Mouse (Mus musculus) heart, embryonic 10.5 days (tissue): ENCODE measurements at regions not wholly inside any gene's neighbourhood (a gene's known extent, or its start where the extent isn't known, plus 50 kb on each side); places are given as distances from the start of the nearest gene placed in this dataset.
"Not testable (repeated sequence)": the region's sequence is repeated elsewhere in the genome, so short reads cannot be mapped to it uniquely, and the experiment has no call there.

Experiments
- DNase-seq: peaks from one replicate; pipeline ENCODE4 v3.0.0-alpha.2; 2017; ENCODE audit warnings: low spot score
- H3K27ac ChIP-seq: fragments of 300-500 bp; sonication (generic); 2 replicates; pipeline ENCODE4 v1.5.1; 2016; ENCODE audit warnings: mild to moderate bottlenecking
- H3K27me3 ChIP-seq: fragments of 300-500 bp; sonication (generic); 2 replicates; pipeline ENCODE4 v1.6.1; 2016; ENCODE audit warnings: mild to moderate bottlenecking; ENCODE audit not compliant: poor library complexity, insufficient read depth, severe bottlenecking
- H3K36me3 ChIP-seq: fragments of 300-500 bp; sonication (generic); 2 replicates; pipeline ENCODE4 v1.6.1; 2016; ENCODE audit warnings: mild to moderate bottlenecking, moderate library complexity
- H3K4me1 ChIP-seq: fragments of 300-500 bp; sonication (generic); 2 replicates; pipeline ENCODE4 v1.6.1; 2016; ENCODE audit warnings: mild to moderate bottlenecking
- H3K4me3 ChIP-seq: fragments of 300-500 bp; sonication (generic); 2 replicates; pipeline ENCODE4 v1.5.1; 2016; ENCODE audit warnings: mild to moderate bottlenecking, moderate library complexity
- H3K9me3 ChIP-seq: fragments of 300-500 bp; sonication (generic); 2 replicates; pipeline ENCODE4 v1.6.1; 2016; ENCODE audit warnings: mild to moderate bottlenecking, moderate library complexity
- WGBS: fragments of 180-500 bp; shearing (Covaris S2); methylation state at CpG from one replicate; pipeline ENCODE4 v1.1.7; 2016; 5-methylcytosine and 5-hydroxymethylcytosine counted together

- H3K4me1 ChIP-seq, H3K27me3 ChIP-seq, H3K27ac ChIP-seq, H3K9me3 ChIP-seq, DNase-seq, H3K4me3 ChIP-seq, H3K36me3 ChIP-seq: not testable (repeated sequence)
- WGBS: 48% methylated on average over 10 of the region's 13 CpGs
Measured at GRCm38 (mm10) chrX:75734628-75735302, 140.2 kb downstream of the Pls3 start.

- not testable (repeated sequence) for H3K4me1 ChIP-seq, H3K27me3 ChIP-seq, DNase-seq, H3K36me3 ChIP-seq, H3K4me3 ChIP-seq, H3K9me3 ChIP-seq, H3K27ac ChIP-seq
- WGBS: 70% methylated on average over 11 of the region's 11 CpGs
Measured at GRCm38 (mm10) chrX:75733651-75734050, 141.3 kb downstream of the Pls3 start.

GRCm38 (mm10) chrX:75729791-75730190 lies 145.2 kb downstream of the Pls3 start:
- not testable (repeated sequence) for H3K27ac ChIP-seq, H3K27me3 ChIP-seq, H3K9me3 ChIP-seq, DNase-seq, H3K4me1 ChIP-seq, H3K4me3 ChIP-seq
- peaks cover 11% of the 10 kb centered on the region; the same call in 1 of the 2 replicates for H3K36me3 ChIP-seq
- 68% methylated on average over 12 of the region's 12 CpGs for WGBS

DNA sequence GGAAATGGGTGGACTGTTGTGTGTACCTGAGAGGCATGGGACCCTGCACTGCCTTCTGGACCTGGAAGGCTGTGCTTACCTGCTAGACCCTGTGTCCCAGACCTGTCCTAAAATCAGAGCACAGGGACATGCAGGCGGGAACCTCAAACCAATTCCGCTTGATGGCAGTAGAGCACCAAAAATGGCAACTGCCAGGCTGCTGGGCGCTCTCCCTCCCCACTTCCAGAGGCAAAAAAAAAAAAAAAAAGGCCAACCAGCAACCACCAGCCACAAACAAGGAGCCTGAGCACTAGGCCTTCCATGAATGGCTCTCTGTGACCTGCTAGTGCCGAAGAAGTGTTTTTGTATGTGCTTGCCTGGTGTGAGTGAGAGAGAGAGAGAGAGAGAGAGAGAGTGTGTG lies 146.5 kb downstream of the Pls3 start:
- no peaks in the 10 kb centered on the region for H3K4me1 ChIP-seq
- no peaks in the 10 kb centered on the region for H3K9me3 ChIP-seq
- H3K27me3 ChIP-seq: no peaks in the 10 kb centered on the region
- no peak for DNase-seq
- H3K36me3 ChIP-seq: peaks cover 14% of the 10 kb centered on the region
- no peak overlapping the region for H3K27ac ChIP-seq
- WGBS: 70% methylated on average over 4 of the region's 4 CpGs
- no peak overlapping the region for H3K4me3 ChIP-seq

DNA sequence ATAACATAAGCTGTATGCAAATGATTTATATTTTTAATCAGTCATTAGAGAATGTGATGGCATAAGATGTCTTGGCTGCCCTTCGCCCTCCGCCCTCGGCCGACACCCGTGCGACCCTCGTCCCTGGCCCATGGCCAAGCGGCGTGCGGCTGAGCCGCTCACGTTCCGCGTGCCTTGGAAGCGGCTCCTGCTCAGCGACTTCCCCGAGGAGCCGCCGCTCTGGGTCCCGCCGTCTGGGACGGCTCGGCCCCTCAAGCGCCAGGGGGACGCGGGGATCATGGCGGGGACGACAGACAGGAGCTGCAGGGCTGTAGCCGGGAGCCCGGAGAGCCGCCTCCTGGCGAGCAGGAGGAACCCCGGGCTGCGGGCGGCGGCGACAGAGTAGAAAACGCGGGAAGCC lies 145.5 kb upstream of the Rab39b start:
- H3K4me3 ChIP-seq, DNase-seq, H3K27ac ChIP-seq, H3K9me3 ChIP-seq, H3K4me1 ChIP-seq, H3K27me3 ChIP-seq: not testable (repeated sequence)
- H3K36me3 ChIP-seq: peaks cover 13% of the 10 kb centered on the region
- WGBS: 59% methylated on average over 31 of the region's 39 CpGs

DNA sequence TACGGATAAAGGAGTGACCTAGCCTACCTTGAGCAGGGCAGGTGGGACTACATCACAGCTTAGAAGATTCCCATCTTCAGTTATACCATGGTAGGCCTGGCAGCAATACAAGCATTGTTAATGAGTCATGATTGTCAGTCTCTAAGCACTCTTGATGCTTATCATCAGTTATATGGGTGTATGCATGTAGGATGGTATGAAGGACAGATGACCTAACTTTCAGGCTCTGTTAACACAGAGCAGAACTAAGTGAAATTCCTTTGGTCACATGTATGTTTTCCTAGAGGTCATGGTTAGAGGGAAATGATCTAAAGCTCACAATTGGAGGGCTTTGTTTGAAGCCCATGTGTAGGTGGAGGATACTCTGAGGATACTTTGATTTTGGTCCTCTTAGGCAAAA lies 121.9 kb upstream of the Rab39b start:
- WGBS: 24% methylated on average over 1 of the region's 1 CpGs
- Histone ChIP-seq H3K36me3 (no peaks in the 10 kb centered on the region), H3K9me3 (no peaks in the 10 kb centered on the region), H3K4me1 (no peaks in the 10 kb centered on the region), H3K27ac (no peak overlapping the region), H3K27me3 (no peaks in the 10 kb centered on the region), H3K4me3 (no peak overlapping the region)
- no peak for DNase-seq

DNA sequence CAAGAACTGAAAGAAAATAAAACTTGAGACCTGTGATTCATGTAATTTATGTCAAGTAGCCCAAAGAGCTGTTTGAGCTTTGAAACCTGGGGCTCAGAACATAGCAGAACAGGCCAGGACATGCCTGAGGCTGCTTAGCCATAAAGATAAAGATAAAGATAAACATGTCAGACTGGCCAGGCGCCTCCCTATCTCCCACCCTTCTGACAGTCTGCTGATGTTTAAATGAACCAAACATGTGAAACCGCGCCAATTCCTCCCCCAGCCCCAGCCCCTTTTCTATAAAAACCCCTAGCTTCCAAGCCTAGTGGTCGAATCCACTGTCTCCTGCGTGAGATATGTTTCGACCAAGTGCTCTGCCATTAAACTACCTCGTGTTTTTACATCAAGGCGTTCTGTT lies 97.2 kb upstream of the Rab39b start:
- 94% methylated on average over 8 of the region's 8 CpGs for WGBS

DNA sequence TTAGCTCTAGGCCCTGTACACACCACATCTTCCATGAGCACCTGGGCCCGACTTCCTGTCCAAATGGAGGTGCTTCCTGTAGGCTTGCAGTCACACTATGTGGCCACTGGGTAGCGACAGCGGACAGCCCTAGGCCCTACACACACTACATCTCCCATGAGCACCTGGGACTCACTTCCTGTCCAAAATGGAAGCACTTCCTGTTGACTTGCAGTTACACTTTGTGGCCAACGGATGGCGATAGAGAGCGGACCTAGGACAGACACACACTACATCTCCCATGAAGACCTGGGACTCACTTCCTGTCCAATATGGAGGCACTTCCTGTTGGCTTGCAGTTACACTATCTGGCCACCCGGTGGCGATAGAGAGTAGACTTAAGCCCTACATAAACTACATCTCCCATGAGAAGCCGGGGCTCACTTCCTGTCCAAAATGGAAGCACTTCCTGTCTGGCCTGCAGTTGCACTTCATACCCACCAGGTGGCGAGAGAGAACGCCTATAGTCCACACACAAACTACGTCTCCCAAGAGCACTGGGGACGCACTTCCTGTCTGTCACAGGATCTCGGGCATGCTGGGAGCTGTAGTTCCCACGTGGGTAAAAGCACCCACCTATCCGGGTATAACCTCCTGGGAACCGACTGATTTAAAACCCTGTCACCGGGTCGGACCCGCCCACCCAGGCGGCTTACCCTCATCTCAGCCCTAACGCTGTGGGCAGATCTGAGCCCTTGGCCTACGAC lies 96.1 kb upstream of the Rab39b start:
- Histone ChIP-seq H3K4me3 (peak overlapping the region; percentile 41; the same call in 1 of the 2 replicates), H3K4me1 (no peaks in the 10 kb centered on the region), H3K36me3 (no peaks in the 10 kb centered on the region), H3K27me3 (no peaks in the 10 kb centered on the region), H3K9me3 (no peaks in the 10 kb centered on the region), H3K27ac (peak overlapping the region; percentile 70; the same call in 1 of the 2 replicates)
- WGBS: 11% methylated on average over 23 of the region's 23 CpGs
- DNase-seq: peak; percentile 97

More for the DNA sequence above, 97.2 kb upstream of the Rab39b start:
- not testable (repeated sequence) for H3K4me3 ChIP-seq, DNase-seq, H3K36me3 ChIP-seq, H3K4me1 ChIP-seq, H3K9me3 ChIP-seq, H3K27ac ChIP-seq, H3K27me3 ChIP-seq

- H3K4me1 ChIP-seq: no peaks in the 10 kb centered on the region
- peak overlapping the region; percentile 41 for H3K4me3 ChIP-seq
- no peaks in the 10 kb centered on the region for H3K36me3 ChIP-seq
- H3K9me3 ChIP-seq: no peaks in the 10 kb centered on the region
- H3K27me3 ChIP-seq: no peaks in the 10 kb centered on the region
- peak overlapping the region; percentile 70 for H3K27ac ChIP-seq
- 60% methylated on average over 13 of the region's 13 CpGs for WGBS
- no peak for DNase-seq
Measured at GRCm38 (mm10) chrX:75673586-75673919, 95.5 kb upstream of the Rab39b start.

GRCm38 (mm10) chrX:75672976-75673375 lies 94.9 kb upstream of the Rab39b start:
- no peaks in the 10 kb centered on the region for H3K4me1 ChIP-seq
- no peaks in the 10 kb centered on the region for H3K9me3 ChIP-seq
- WGBS: 78% methylated on average over 13 of the region's 13 CpGs
- H3K4me3 ChIP-seq: peak overlapping the region; percentile 41
- H3K27ac ChIP-seq: peak overlapping the region; percentile 70
- no peaks in the 10 kb centered on the region for H3K27me3 ChIP-seq
- DNase-seq: peak; percentile 71
- H3K36me3 ChIP-seq: no peaks in the 10 kb centered on the region

DNA sequence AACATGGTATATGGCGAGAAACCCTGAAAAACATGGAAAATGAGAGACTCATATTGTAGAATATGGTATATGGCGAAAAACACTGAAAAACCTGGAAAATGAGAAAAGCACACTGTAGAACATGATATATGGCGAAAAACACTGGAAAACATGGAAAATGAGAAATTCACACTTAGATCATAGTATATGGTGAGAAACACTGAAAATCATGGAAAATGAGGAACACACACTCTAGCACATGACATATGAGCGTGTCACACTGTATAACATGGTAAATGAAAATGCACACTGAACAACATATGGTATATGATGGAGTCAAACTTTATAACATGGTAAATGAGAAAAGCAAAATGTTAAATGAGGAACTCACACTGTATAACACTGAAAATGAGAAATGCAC lies 89.6 kb upstream of the Rab39b start:
- no peak for DNase-seq
- H3K4me3 ChIP-seq: no peak overlapping the region
- 92% methylated on average over 4 of the region's 4 CpGs for WGBS
- H3K27ac ChIP-seq: no peak overlapping the region
- no peaks in the 10 kb centered on the region for H3K9me3 ChIP-seq
- H3K27me3 ChIP-seq: no peaks in the 10 kb centered on the region
- no peaks in the 10 kb centered on the region for H3K36me3 ChIP-seq
- no peaks in the 10 kb centered on the region for H3K4me1 ChIP-seq

- Histone ChIP-seq H3K36me3 (no peaks in the 10 kb centered on the region), H3K4me1 (no peaks in the 10 kb centered on the region), H3K27ac (no peak overlapping the region), H3K9me3 (no peaks in the 10 kb centered on the region), H3K27me3 (no peaks in the 10 kb centered on the region), H3K4me3 (no peak overlapping the region)
- DNase-seq: peak; percentile 70
- WGBS: 86% methylated on average over 7 of the region's 7 CpGs
Measured at GRCm38 (mm10) chrX:75643402-75643801, 65.4 kb upstream of the Rab39b start.
